Mouse (Mus musculus) brain, embryonic 14.5 days (tissue): Measurements from ENCODE around the gene Zfp874a.

Experiments
- CTCF ChIP-seq: fragments of 200-500 bp; IDR thresholded peaks from 2 replicates; pipeline ENCODE4 v1.5.1; 2012; ENCODE audit warnings: inconsistent platforms, mild to moderate bottlenecking, moderate library complexity, borderline replicate concordance; ENCODE audit not compliant: insufficient read depth, insufficient read length; ENCODE audit errors: extremely low read depth
- POLR2A ChIP-seq: fragments of 200-500 bp; IDR thresholded peaks from 2 replicates; pipeline ENCODE4 v1.6.1; 2012; ENCODE audit warnings: mild to moderate bottlenecking, inconsistent platforms, borderline replicate concordance; ENCODE audit not compliant: poor library complexity, insufficient read depth, insufficient read length, severe bottlenecking; ENCODE audit errors: extremely low read depth

GRCm38 (mm10) chr13:67451172-67452020 is at the start of gene Zfp874a:
- TF ChIP-seq POLR2A (no peak), CTCF (no peak)
